Mouse (Mus musculus): ENCODE measurements around the gene Mark4. TPM values are rescaled to one million over a fixed set of nuclear protein-coding genes. Genes with fewer than 3 reads are reported as not detected.

Mark4 gene
- polyA plus RNA-seq, 1 experiment: 14.1 TPM

DNA sequence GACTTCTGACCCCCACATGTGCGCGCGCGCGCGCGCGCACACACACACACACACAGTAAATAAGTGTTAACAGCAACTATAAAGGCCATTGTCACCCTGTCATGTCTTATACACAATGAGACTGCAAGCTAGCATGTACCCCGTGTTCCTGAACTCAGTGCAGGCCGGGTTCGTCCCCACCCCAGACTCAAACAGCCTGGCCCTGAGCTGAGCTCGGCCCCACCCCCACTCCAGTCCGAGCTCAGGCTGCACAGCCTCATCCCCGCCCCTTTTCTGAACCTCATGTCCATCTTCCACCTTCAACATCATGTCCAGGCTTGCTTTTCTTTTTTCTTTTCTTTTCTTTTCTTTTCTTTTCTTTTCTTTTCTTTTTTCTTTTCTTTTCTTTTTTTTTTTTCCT lies 11.7 kb upstream of the Mark4 start:
- Histone ChIP-seq H3K27ac (ENCODE audit: control insufficient read depth, insufficient read depth, low read depth, low read length) (no peak overlapping the region), H3K36me3 (ENCODE audit: control insufficient read depth, insufficient read depth, low read length) (no peaks in the 10 kb centered on the region), H3K27me3 (ENCODE audit: control insufficient read depth, insufficient read depth, low read length) (no peaks in the 10 kb centered on the region), H3K4me3 (ENCODE audit: control insufficient read depth, low read depth, low read length) (no peak overlapping the region), H3K4me1 (ENCODE audit: control insufficient read depth, insufficient read depth, low read length) (peaks cover 22% of the 10 kb centered on the region)
- no peak for TF ChIP-seq POLR2A (IDR thresholded peaks at IDR 0.05; ENCODE audit: control insufficient read depth, low read depth, low read length)
- no peak for TF ChIP-seq CTCF (IDR thresholded peaks at IDR 0.05; ENCODE audit: control insufficient read depth, insufficient read depth, insufficient replicate concordance, low read depth, low read length)

DNA sequence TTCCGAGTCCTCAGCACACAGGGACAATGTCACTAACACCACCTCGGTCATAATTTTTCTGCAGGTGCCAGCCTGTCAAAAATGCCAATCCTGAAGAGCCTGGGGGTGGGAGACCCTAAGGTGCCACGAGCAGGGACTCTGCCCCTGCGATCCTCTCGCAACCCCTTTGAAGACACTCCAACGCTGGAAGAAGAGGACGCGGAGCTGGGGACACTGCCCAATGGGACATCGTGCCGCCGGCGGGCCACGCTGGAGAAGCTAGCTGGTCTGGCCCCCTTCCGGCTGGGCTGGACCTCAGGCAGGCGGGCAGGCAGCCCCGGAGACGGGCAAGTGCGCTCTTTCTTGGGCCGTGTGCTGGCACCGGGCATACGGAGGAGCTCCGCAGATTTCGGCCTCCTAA lies 10.8 kb upstream of the Mark4 start:
- H3K27ac ChIP-seq (ENCODE audit: control insufficient read depth, insufficient read depth, low read depth, low read length): no peak overlapping the region
- H3K36me3 ChIP-seq (ENCODE audit: control insufficient read depth, insufficient read depth, low read length): no peaks in the 10 kb centered on the region

DNA sequence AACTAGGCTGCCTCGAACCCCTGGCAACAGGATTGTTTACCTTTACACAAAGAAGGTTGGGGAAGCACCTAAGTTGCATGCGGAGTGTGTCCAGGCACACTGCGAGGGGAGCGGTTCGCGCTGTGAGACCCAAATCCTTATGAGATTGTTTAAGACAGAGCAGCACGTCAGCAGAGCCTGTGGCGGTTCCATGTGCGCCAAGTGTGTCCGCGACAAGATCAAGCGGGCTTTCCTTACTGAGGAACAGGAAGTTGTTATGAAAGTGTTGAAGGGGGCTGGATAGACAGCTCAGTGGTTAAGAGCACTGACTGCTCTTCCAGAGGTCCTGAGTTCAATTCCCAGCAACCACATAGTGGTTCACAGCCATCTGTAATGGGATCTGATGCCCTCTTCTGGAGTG lies 9.7 kb upstream of the Mark4 start:
- H3K36me3 ChIP-seq (ENCODE audit: control insufficient read depth, insufficient read depth, low read length): no peaks in the 10 kb centered on the region
- H3K4me3 ChIP-seq (ENCODE audit: control insufficient read depth, low read depth, low read length): no peak overlapping the region
- H3K4me1 ChIP-seq (ENCODE audit: control insufficient read depth, insufficient read depth, low read length): peaks cover 16% of the 10 kb centered on the region
- no peak overlapping the region for H3K27ac ChIP-seq (ENCODE audit: control insufficient read depth, insufficient read depth, low read depth, low read length)
- no peaks in the 10 kb centered on the region for H3K27me3 ChIP-seq (ENCODE audit: control insufficient read depth, insufficient read depth, low read length)
- TF ChIP-seq CTCF (IDR thresholded peaks at IDR 0.05; ENCODE audit: control insufficient read depth, insufficient read depth, insufficient replicate concordance, low read depth, low read length): no peak
- TF ChIP-seq POLR2A (IDR thresholded peaks at IDR 0.05; ENCODE audit: control insufficient read depth, low read depth, low read length): no peak

More for the DNA sequence above, 10.8 kb upstream of the Mark4 start:
- TF ChIP-seq CTCF (IDR thresholded peaks at IDR 0.05; ENCODE audit: control insufficient read depth, insufficient read depth, insufficient replicate concordance, low read depth, low read length): no peak
- TF ChIP-seq POLR2A (IDR thresholded peaks at IDR 0.05; ENCODE audit: control insufficient read depth, low read depth, low read length): no peak
- Histone ChIP-seq H3K4me3 (ENCODE audit: control insufficient read depth, low read depth, low read length) (no peak overlapping the region), H3K27me3 (ENCODE audit: control insufficient read depth, insufficient read depth, low read length) (no peaks in the 10 kb centered on the region), H3K4me1 (ENCODE audit: control insufficient read depth, insufficient read depth, low read length) (peaks cover 26% of the 10 kb centered on the region)

DNA sequence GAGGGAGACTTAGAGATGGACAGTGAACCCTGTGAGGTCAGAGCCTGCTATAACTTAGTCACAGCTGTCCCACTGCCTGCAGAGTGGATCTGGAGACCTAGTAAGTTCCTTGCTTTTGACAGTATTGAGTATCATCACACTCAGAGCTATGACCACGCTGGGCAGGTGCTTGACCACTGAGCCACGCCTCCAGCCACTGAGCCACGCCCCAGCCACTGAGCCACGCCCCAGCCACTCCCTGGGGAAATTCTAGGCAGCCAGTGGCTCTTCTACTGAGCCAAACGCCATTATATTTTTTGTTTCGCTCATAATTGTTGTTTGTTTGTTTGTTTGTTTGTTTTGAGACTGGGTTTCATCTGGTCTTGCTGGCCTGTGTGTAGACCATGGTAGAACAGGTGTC lies 9.0 kb upstream of the Mark4 start:
- TF ChIP-seq CTCF (IDR thresholded peaks at IDR 0.05; ENCODE audit: control insufficient read depth, insufficient read depth, insufficient replicate concordance, low read depth, low read length) (no peak), POLR2A (IDR thresholded peaks at IDR 0.05; ENCODE audit: control insufficient read depth, low read depth, low read length) (no peak)
- Histone ChIP-seq H3K27me3 (ENCODE audit: control insufficient read depth, insufficient read depth, low read length) (no peaks in the 10 kb centered on the region), H3K4me1 (ENCODE audit: control insufficient read depth, insufficient read depth, low read length) (peaks cover 16% of the 10 kb centered on the region), H3K4me3 (ENCODE audit: control insufficient read depth, low read depth, low read length) (no peak overlapping the region), H3K36me3 (ENCODE audit: control insufficient read depth, insufficient read depth, low read length) (no peaks in the 10 kb centered on the region), H3K27ac (ENCODE audit: control insufficient read depth, insufficient read depth, low read depth, low read length) (no peak overlapping the region)

DNA sequence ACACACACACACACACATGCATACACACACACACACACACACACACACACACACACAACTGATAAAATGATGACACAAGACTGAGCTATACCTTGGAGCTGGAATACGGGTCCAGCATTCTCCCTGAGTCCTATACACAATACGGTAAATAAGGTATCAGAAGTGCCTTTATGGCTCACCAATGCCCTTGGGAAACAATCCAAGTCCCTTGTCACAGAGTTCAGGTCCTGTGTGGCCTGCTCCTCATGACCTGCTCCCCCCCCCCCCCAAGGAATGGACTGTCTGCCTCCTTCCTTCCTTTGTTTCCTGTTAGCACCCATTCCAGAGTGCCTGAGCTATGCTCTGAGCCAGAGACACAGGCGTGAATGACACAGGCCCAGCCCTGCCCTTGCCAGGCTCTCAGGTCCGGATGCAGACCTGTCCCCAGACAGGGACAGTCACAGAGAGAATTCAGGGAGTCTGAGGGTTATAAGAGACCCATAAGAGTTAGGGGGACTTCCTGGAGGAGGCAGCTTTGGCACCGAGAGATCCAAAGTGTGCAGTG lies 8.1 kb upstream of the Mark4 start:
- Histone ChIP-seq H3K4me1 (ENCODE audit: control insufficient read depth, insufficient read depth, low read length) (peaks cover 16% of the 10 kb centered on the region), H3K4me3 (ENCODE audit: control insufficient read depth, low read depth, low read length) (no peak overlapping the region), H3K27ac (ENCODE audit: control insufficient read depth, insufficient read depth, low read depth, low read length) (no peak overlapping the region), H3K27me3 (ENCODE audit: control insufficient read depth, insufficient read depth, low read length) (no peaks in the 10 kb centered on the region), H3K36me3 (ENCODE audit: control insufficient read depth, insufficient read depth, low read length) (no peaks in the 10 kb centered on the region)
- no peak for TF ChIP-seq CTCF (IDR thresholded peaks at IDR 0.05; ENCODE audit: control insufficient read depth, insufficient read depth, insufficient replicate concordance, low read depth, low read length)

DNA sequence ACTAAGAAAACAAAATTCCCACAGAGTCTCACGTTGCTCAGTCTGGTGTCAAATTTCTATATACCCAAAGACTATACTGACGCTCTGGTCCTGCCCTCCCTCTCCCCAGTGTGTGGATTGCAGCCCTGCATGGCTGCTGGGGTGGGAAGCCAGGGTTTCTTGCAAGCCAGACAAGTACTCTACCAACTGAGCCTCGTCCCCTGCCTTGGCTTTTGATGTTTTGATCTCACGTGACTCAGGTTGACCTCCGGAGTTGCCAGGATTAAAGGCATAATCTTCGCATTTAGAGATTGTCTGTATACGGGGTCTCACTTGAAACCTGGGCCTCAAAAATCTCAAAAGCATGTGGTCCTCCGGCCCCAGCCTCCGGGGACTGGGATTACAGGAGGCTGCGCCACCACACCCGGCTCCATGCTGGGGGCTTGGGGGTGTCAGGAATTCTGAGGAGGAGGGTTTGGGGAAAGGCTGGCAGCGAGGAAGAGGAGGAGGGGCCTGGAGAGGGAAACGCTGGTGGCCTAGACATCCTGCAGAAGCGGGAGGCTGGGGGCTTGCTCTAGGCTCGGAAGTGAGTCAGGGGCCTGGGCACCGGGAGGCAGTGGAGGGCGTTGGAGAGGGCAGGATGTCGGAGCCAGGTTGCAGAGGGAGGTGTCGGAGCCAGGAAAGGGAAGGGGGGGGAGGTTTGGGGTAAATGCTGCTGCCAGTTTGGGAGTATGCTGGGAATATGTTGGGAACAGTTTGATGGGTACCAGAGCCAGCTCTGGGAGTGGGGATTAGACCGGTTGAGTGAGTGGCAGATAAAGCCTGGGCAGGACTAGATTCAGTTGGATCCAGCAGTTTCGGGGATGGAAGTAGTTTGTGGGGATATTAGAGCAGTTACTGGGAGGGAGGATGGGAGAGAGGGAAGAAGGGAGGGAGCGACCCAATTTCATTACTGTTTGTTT lies 6.0 kb upstream of the Mark4 start:
- H3K27ac ChIP-seq (ENCODE audit: control insufficient read depth, insufficient read depth, low read depth, low read length): no peak overlapping the region
- TF ChIP-seq POLR2A (IDR thresholded peaks at IDR 0.05; ENCODE audit: control insufficient read depth, low read depth, low read length): no peak
- no peak for TF ChIP-seq CTCF (IDR thresholded peaks at IDR 0.05; ENCODE audit: control insufficient read depth, insufficient read depth, insufficient replicate concordance, low read depth, low read length)
- H3K4me1 ChIP-seq (ENCODE audit: control insufficient read depth, insufficient read depth, low read length): peaks cover 10% of the 10 kb centered on the region
- H3K4me3 ChIP-seq (ENCODE audit: control insufficient read depth, low read depth, low read length): no peak overlapping the region
- H3K27me3 ChIP-seq (ENCODE audit: control insufficient read depth, insufficient read depth, low read length): no peaks in the 10 kb centered on the region
- no peaks in the 10 kb centered on the region for H3K36me3 ChIP-seq (ENCODE audit: control insufficient read depth, insufficient read depth, low read length)

DNA sequence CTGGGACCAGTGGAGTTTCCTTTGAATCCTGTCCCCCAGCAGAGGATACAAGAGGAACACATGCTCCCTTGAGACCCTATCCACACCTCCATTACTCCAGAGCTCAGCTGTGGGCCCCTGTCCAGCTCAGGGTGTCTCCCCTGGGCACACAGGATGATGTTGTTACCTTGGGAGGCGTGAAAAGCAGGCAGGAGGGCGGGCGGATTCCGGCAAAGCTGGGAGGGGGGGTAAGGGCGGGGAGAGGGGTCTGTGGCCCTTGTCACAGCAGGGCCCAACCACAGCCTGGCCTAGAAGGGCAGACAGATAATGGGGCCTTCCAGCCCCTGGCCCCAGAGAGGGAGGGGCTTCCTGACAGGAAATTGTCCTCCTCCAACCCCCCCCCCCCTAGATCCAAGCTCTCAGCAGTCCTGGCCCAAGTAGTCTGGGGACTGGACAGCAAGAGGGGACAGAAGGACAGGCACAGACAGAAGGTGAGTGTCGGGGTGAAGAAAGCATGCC lies 4.3 kb upstream of the Mark4 start, which contains the start of gene Exoc3l2:
Gene Exoc3l2, plus strand, starts transcription at position 448 of the 498 bp plus-strand sequence.
- Histone ChIP-seq H3K36me3 (ENCODE audit: control insufficient read depth, insufficient read depth, low read length) (no peaks in the 10 kb centered on the region), H3K27me3 (ENCODE audit: control insufficient read depth, insufficient read depth, low read length) (no peaks in the 10 kb centered on the region), H3K4me3 (ENCODE audit: control insufficient read depth, low read depth, low read length) (no peak within 1 kb of the TSS), H3K27ac (ENCODE audit: control insufficient read depth, insufficient read depth, low read depth, low read length) (no peak within 1 kb of the TSS), H3K4me1 (ENCODE audit: control insufficient read depth, insufficient read depth, low read length) (peaks cover 10% of the 10 kb centered on the region)
- TF ChIP-seq POLR2A (IDR thresholded peaks at IDR 0.05; ENCODE audit: control insufficient read depth, low read depth, low read length): no peak
- TF ChIP-seq CTCF (IDR thresholded peaks at IDR 0.05; ENCODE audit: control insufficient read depth, insufficient read depth, insufficient replicate concordance, low read depth, low read length): no peak
